ENCODE assay signal across 17 mouse cellular contexts in the genomic region with DNA sequence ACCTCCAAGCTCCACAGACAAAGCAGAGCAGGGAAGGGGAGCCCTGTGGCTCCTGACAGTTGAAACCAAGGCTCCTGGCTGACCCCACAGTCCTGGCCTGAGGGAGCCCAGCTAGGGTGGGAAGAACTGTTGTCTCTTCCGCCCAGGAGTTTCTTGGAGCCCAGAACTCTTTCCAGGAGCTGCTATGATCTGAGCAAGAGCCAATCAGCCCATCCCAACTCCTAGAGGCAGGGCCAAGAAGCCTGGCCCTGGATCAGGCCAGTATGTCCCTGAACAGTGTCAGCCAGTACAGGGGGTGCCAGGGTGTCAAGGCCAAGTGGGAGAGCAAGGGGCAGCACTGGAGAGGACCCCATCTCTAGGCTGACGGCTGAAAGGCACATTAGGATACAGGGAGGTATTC. TPM values are rescaled to one million over a fixed set of nuclear protein-coding genes. Genes with fewer than 3 reads are reported as not detected.
A peak's percentile ranks its signal among the peaks of the same experiment; 100 is the strongest.
DNase-seq lines count a peak whose midpoint lies in the region; TF ChIP-seq lines count a peak whose summit lies in the region.
"Had no signal": no experiment of that assay in that cellular context is flagged by ENCODE, and none has a peak within 500 bp of the region (broad histone marks: within the 10 kb centered on the region; RNA-seq: fewer than 3 reads in every experiment).

No protein-coding gene starts in this region.

- H3K27ac ChIP-seq in kidney, adult 2 months (ENCODE audit: insufficient read depth, low read depth, low read length) = no peak overlapping the region
- H3K27ac ChIP-seq in liver, adult 2 months (replicated peaks; ENCODE audit: insufficient read depth, low read depth, low read length) = 0 out of 2 replicates have a peak overlapping the region, but pooled peaks have one; percentile 5
- H3K27ac ChIP-seq: midbrain, embryonic 15.5 days had no signal

- no peak overlapping the region for H3K9ac ChIP-seq in liver, adult 2 months (ENCODE audit: low read depth, low read length)
- H3K9ac ChIP-seq: midbrain, embryonic 15.5 days had no signal

- WGBS in kidney, adult 2 months = 78% methylated on average over 2 of the region's 2 CpGs
- 44% methylated on average over 2 of the region's 2 CpGs for WGBS in liver, adult 2 months

- TF ChIP-seq CTCF in kidney, adult 2 months (conservative IDR thresholded peaks at IDR 0.05; ENCODE audit: insufficient read depth, insufficient read length, low read depth, low read length) = no peak
- no peak for TF ChIP-seq CTCF in liver, adult 2 months (IDR thresholded peaks at IDR 0.05; ENCODE audit: low read depth, low read length)

- TF ChIP-seq POLR2A in kidney, adult 2 months (IDR thresholded peaks at IDR 0.05; ENCODE audit: low read depth, low read length) = no peak
- no peak for TF ChIP-seq POLR2A in liver, adult 2 months (IDR thresholded peaks at IDR 0.05; ENCODE audit: extremely low read depth, insufficient read depth, low read length)

- intact Hi-C loops in gastrocnemius, postnatal 36 days (cut with DNase I) = no loop called here

- peak; percentile 17 for DNase-seq in gastrocnemius, adult 18-20 months (ENCODE audit: low spot score)
- DNase-seq in gastrocnemius, postnatal 36 days = no peak
- DNase-seq in kidney, adult 2 months = peak; percentile 25
- no peak for DNase-seq in kidney, postnatal 14 days
- DNase-seq in liver, adult 2 months (ENCODE audit: extremely low read depth, low read depth, low spot score) = no peak
- peak; percentile 55 for DNase-seq in testis, postnatal 10 days (ENCODE audit: low spot score)
- no peak for DNase-seq in cerebellum, adult 18-20 months
- no peak for DNase-seq in urinary bladder, adult 2 months (ENCODE audit: low spot score)
- DNase-seq: cerebellum, adult 8-10 months; embryo, embryonic 11 days; gastrocnemius, postnatal 14 days; left cerebral cortex, postnatal 4 days; lung, postnatal 10 days had no signal

- H3K4me3 ChIP-seq in kidney, adult 2 months (ENCODE audit: insufficient read depth, low read depth, low read length) = no peak overlapping the region
- H3K4me3 ChIP-seq in liver, adult 2 months (ENCODE audit: insufficient read depth, low read depth, low read length) = no peak overlapping the region
- H3K4me3 ChIP-seq: midbrain, embryonic 15.5 days had no signal

- no peaks in the 10 kb centered on the region for H3K36me3 ChIP-seq in kidney, adult 2 months (ENCODE audit: control insufficient read depth, insufficient read depth, low read length)
- no peaks in the 10 kb centered on the region for H3K36me3 ChIP-seq in liver, adult 2 months (ENCODE audit: control insufficient read depth, insufficient read depth, low read length)
- H3K36me3 ChIP-seq: midbrain, embryonic 15.5 days had no signal

- no peaks in the 10 kb centered on the region; the same call in 1 of the 2 replicates for H3K4me1 ChIP-seq in kidney, adult 2 months (ENCODE audit: control insufficient read depth, insufficient read depth, low read length)
- H3K4me1 ChIP-seq in liver, adult 2 months (ENCODE audit: control insufficient read depth, insufficient read depth, low read length) = peaks cover 77% of the 10 kb centered on the region

- no peaks in the 10 kb centered on the region for H3K27me3 ChIP-seq in kidney, adult 2 months (replicated peaks; ENCODE audit: control insufficient read depth, insufficient read depth, low read length)
- no peaks in the 10 kb centered on the region for H3K27me3 ChIP-seq in liver, adult 2 months (ENCODE audit: control insufficient read depth, insufficient read depth, low read length)
- H3K27me3 ChIP-seq: midbrain, embryonic 15.5 days had no signal

- H3K79me2 ChIP-seq in liver, adult 2 months (ENCODE audit: control insufficient read depth, insufficient read depth, low read length) = peaks cover 34% of the 10 kb centered on the region; the same call in 1 of the 2 replicates

RNA-seq across cellular contexts. Expression of gene Zfpm1, which starts 30.6 kb away (rescaled TPM):
- 1 to 10 TPM; 6.6 to 7.5 TPM for total RNA-seq in gastrocnemius, adult 18-20 months (2021)
- total RNA-seq in gastrocnemius, postnatal 36 days (2021) = 1 to 10 TPM; 5.6 to 8.9 TPM
- polyA plus RNA-seq in kidney, adult 2 months (2012; rRNA removed) = 9.7 and 11.8 TPM in 2 replicates
- total RNA-seq in liver, adult 2 months (2014; rRNA removed) = 7.9 and 8.4 TPM in 2 replicates
- polyA plus RNA-seq in liver, adult 2 months (2012; rRNA removed) = 56.5 and 67.5 TPM in 2 replicates
- 13.2 and 16.2 TPM in 2 replicates for polyA plus RNA-seq in urinary bladder, adult 2 months (2012; rRNA removed)

RNA-seq across cellular contexts. Expression of gene Trhr2, which starts 48.0 kb away (rescaled TPM):
- not detected for total RNA-seq in gastrocnemius, adult 18-20 months (2021)
- not detected for total RNA-seq in gastrocnemius, postnatal 36 days (2021)
- polyA plus RNA-seq in kidney, adult 2 months (2012; rRNA removed) = 0.05 TPM in 1 of 2 replicates, not detected in the other
- not detected in 2 replicates for total RNA-seq in liver, adult 2 months (2014; rRNA removed)
- polyA plus RNA-seq in liver, adult 2 months (2012; rRNA removed) = not detected in 2 replicates
- 0.19 and 0.23 TPM in 2 replicates for polyA plus RNA-seq in urinary bladder, adult 2 months (2012; rRNA removed)
- total RNA-seq: ES-E14; gastrocnemius, postnatal 14 days had no signal
- polyA plus RNA-seq: kidney, embryonic 16.5 days; midbrain, embryonic 15.5 days; neural tube, embryonic 11.5 days had no signal

Comparison
In these comparisons a context has a peak if more than half of its experiments do, and no peak if none do; other contexts are left out.
1. DNase-seq: peak in gastrocnemius, adult 18-20 months (single experiment), kidney, adult 2 months (single experiment) and testis, postnatal 10 days (single experiment); none in gastrocnemius, postnatal 36 days (0 of 2), kidney, postnatal 14 days (single experiment), liver, adult 2 months (single experiment), cerebellum, adult 18-20 months (0 of 2) and urinary bladder, adult 2 months (single experiment).